Mouse (Mus musculus) urinary bladder, postnatal 25 days (tissue): ENCODE results near the gene Olfr839-ps1.

Experiments used
- DNase-seq: peaks from one replicate; pipeline ENCODE4 v3.0.0; 2022; ENCODE audit warnings: low spot score

Gene Olfr839-ps1

DNA sequence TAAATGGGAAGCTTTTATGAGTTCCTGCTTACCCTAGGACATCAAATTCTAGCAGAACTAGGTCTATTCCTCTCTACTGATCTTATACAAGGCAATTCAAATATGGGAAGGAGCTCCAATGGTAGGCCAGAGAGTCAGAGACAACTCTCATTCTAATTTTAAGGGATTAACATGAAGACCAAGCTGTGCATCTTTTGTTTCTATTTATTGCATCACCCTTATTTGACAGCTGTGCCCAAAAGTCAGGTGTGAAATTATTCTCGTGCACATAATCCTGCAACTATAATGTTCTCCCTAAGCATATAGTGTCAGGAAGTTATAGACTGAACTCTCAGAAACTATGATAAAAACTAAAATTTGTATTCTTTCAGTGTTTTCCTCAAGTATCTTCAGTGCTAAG, at the start of gene Olfr839-ps1:
Gene Olfr839-ps1 (minus strand): TSS at position 101 of the 400 bp plus-strand sequence.
- no peak for DNase-seq

GRCm38 (mm10) chr9:19136017-19136416, 41.1 kb downstream of the Olfr839-ps1 start, which contains the start of gene Olfr837:
Gene Olfr837, plus strand, starts transcription at chr9:19136317.
- DNase-seq: no peak

DNA sequence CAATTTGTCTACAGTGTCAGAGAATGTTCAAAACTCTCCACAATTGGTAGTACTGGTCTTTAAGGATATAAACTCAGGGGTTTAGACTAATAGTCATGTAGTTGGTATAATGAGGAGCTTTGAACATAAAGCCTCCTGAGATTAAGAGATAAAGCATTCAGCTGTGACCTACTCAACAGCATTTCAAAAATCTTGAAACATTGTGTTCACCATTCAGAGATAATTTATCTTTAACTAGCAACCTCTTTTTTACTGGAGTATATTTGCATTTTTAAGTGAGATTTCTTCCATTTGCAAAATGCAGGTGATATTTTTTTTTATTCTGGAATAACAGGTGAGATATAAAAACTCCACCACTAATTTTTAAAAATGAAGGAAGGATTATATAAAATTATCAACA, 57.0 kb downstream of the Olfr839-ps1 start, which contains the start of gene Olfr836:
Gene Olfr836 (plus strand): TSS at position 301 of the 400 bp plus-strand sequence.
- no peak for DNase-seq
